Mouse (Mus musculus) megakaryocyte, adult 5-6 weeks (primary cell): Measurements from ENCODE around the gene Aifm3. TPM values are rescaled to one million over a fixed set of nuclear protein-coding genes. Genes with fewer than 3 reads are reported as not detected.
"Not testable (repeated sequence)": the region's sequence is repeated elsewhere in the genome, so short reads cannot be mapped to it uniquely, and the experiment has no call there.

Source experiments
- ATAC-seq: 2 replicates; pipeline ENCODE4 v1.8.0; 2016; ENCODE audit warnings: mild to moderate bottlenecking, inconsistent platforms; ENCODE audit not compliant: poor library complexity, severe bottlenecking
- total RNA-seq, 2 experiments: library from RNA; stranded (forward) in 1 of 2; stranded (reverse) in 1 of 2; fragments of 153-499, 151-499 nt in 1 of 2; fragments of 221-1000, 200-1000 nt in 1 of 2; gene quantifications; 2 replicates each; pipeline versions ENCODE4 v1.2.3 to v1.2.4; 2015 to 2017

The Aifm3 gene
- total RNA-seq, 2 experiments from 2014 or later: not detected

GRCm38 (mm10) chr16:17496499-17497305, 7.3 kb downstream of the Aifm3 start:
- ATAC-seq: no peak

DNA sequence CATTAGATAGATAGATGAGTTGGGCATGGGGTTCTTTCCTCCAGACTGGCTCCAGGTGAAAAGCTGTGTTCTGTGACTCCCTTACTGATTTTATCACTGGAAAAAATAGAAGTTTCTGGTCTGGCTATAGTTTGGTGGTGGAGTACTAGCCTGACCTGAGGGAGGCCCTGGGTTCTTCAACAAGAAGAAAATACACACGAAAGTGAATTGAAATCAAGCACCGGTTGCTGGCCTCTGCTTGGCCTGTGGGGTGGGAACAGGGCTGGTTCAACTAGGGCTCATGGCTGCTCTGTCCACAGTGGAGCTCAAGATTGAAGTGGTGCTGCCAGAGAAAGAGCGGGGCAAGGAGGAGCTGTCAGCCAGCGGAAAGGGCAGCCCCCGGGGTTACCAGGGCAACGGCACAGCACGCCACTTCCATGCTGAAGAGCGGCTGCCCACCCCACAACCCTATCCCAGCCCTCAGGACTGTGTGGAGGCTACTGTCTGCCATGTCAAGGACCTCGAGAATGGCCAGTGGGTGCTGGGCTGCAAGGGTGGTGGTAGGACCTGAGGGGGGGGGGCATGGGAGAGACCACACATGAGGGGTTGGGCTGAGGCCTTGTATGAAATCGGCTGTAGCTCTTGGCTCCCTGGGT, 10.0 kb downstream of the Aifm3 start:
- ATAC-seq: no peak

DNA sequence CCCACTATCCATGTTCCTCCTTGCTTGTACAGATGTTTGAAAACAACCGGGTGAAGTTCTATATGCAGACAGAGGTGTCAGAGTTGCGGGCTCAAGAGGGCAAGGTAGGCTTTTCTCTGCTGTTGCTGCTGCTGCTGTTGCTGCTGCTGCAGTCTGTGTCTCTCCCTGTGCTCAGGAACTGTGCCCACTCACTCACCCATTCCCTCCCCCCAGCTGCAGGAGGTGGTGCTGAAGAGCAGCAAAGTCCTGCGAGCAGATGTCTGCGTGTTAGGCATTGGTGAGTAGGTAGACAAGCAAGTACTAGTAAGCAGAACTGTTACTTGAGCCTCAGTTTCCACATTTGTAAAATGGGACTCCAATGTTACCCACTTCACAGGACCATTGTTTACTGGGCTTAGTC, 13.3 kb downstream of the Aifm3 start:
- no peak for ATAC-seq

- no peak for ATAC-seq
Measured at GRCm38 (mm10) chr16:17507018-17507552, 17.7 kb downstream of the Aifm3 start.

DNA sequence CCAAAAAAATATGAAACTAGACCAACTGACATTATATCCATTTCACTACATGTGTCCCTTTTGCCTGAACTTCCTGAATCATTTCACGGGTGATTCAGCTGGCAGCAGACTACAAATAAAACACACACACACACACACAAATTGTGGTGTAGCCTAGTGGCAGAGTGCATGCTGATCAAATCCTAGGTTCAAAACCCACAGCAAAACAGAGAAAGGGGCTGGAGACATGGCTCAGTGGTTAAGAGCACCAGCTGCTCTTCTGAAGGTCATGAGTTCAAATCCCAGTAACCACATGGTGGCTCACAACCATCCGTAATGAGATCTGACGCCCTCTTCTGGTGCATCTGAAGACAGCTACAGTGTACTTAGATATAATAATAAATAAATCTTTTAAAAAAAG, 18.6 kb downstream of the Aifm3 start:
- ATAC-seq: not testable (repeated sequence)

- ATAC-seq: peak; percentile 98
Measured at GRCm38 (mm10) chr16:17508546-17509239, 19.3 kb downstream of the Aifm3 start, which contains the start of gene Lztr1. Lztr1 (plus strand) TSS chr16:17508688.

GRCm38 (mm10) chr16:17509240-17509597, 19.8 kb downstream of the Aifm3 start:
- ATAC-seq: no peak

GRCm38 (mm10) chr16:17510143-17510542, 20.7 kb downstream of the Aifm3 start:
- no peak for ATAC-seq

- ATAC-seq: no peak
Measured at GRCm38 (mm10) chr16:17510686-17511085, 21.3 kb downstream of the Aifm3 start.

- ATAC-seq: no peak
Measured at GRCm38 (mm10) chr16:17511431-17511830, 22.0 kb downstream of the Aifm3 start.

- no peak for ATAC-seq
Measured at GRCm38 (mm10) chr16:17518910-17519309, 29.5 kb downstream of the Aifm3 start.

- no peak for ATAC-seq
Measured at GRCm38 (mm10) chr16:17524156-17524555, 34.7 kb downstream of the Aifm3 start.

DNA sequence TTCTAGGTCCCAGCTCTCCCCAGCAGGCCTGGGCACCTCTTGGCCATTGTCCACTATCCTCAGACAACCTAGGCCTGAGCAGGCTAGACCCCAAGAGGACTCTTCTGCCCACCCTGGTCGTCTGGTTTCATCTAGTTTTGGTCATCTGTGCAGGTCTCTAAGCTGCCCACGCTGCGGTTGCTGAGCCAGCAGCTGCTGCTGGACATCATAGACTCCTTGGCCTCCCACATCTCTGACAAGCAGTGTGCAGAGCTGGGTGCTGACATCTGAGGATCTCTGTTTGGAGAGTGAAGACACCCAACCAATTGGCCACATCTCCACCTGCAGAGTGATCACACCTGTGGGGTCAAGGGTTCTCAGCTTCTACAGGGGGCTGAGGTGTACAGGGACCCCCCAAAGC, 36.1 kb downstream of the Aifm3 start:
- ATAC-seq: no peak

GRCm38 (mm10) chr16:17526223-17526622, 36.8 kb downstream of the Aifm3 start:
- ATAC-seq: no peak

GRCm38 (mm10) chr16:17527606-17528005, 38.2 kb downstream of the Aifm3 start:
- no peak for ATAC-seq

GRCm38 (mm10) chr16:17528276-17528675, 38.9 kb downstream of the Aifm3 start:
- no peak for ATAC-seq

GRCm38 (mm10) chr16:17529981-17530586, 40.7 kb downstream of the Aifm3 start:
- 0 out of 2 replicates have a peak, but pooled peaks have one; percentile 4 for ATAC-seq

GRCm38 (mm10) chr16:17530640-17531288, 41.4 kb downstream of the Aifm3 start, which contains the start of gene Thap7:
Thap7 (minus strand) TSS chr16:17531136.
- peak; percentile 91 for ATAC-seq

GRCm38 (mm10) chr16:17532271-17532670, 42.9 kb downstream of the Aifm3 start:
- no peak for ATAC-seq

- no peak for ATAC-seq
Measured at GRCm38 (mm10) chr16:17532676-17533329, 43.4 kb downstream of the Aifm3 start.
